Mouse (Mus musculus): ENCODE measurements around the gene Dstn.

Dstn gene

DNA sequence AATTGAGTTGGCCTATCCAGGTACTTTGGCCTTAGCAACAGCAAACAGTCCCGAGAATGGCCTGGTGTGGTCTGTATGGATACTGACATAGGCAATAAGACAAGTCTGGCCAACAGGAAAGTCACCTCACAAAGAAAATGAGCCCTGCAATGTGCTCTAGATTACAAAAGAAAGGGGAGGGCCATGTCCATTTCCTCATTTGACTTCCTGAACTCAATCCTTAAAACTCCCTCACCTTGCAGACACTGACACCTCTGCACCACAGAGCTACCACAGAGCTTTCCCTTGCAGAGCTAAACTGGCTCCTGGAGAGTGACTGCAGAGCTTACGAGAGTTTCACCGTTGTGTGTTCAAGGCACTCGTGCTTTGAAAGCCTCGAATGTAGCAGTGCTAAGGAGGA, 47.1 kb downstream of the Dstn start:
- DNase-seq, result no peak

DNA sequence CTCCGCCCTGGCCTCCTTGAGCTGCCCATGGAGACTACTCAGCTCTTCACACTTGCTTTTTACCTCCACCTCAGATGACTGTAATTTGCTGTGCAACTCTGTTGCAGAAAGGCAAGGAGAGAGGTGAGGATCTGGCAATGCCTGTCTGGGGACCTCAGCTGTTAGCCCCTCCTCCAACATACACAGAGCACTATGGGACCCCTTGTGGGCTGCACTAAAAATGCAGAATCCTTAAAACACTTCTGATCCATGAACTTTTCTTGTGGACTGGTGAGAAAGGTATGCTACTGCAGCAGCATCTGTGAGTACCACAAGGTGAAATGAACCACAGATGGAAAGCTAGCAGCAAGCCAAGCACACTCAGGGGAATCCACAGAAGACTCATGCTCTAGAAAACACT, 48.2 kb downstream of the Dstn start:
- no peak for DNase-seq

DNA sequence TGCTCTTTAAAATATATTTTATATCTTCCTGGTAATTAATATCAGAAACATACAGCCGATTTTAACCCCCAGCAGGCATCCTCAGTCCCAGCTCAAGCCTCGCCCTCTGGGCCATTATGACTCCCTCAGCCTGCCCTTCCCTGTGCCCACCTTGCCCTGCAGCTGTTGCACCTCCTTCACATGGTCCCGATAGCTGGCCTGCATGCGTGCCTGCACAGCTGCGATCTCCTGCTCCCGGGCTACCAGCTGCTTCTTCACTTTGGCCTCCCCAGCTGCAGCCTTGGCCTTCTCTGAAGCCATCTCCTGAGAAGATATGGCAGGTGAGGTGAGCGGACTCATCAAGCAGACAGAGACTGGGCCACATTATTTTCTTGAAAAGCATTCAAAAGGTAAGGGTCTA, 54.1 kb downstream of the Dstn start:
- DNase-seq, result no peak

DNA sequence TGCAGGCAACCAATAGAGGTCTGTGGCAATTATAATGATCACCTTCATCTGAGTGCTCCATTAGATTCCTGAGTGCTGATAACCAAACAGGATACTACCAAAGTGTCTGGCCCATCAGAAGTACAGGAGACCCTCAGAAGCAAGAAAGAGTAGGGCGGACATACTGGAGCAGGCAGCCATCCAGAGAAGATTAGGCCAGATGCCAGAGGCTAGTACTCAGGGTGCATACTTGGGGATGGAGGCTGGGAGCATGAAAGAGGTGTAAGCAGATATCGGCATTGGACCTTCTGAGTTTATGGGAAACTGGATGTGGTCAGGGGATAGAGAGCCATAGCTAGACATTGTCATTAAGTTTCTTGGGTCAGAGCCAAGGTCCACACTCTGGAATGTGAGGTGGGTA, 55.7 kb downstream of the Dstn start:
- DNase-seq, result no peak

DNA sequence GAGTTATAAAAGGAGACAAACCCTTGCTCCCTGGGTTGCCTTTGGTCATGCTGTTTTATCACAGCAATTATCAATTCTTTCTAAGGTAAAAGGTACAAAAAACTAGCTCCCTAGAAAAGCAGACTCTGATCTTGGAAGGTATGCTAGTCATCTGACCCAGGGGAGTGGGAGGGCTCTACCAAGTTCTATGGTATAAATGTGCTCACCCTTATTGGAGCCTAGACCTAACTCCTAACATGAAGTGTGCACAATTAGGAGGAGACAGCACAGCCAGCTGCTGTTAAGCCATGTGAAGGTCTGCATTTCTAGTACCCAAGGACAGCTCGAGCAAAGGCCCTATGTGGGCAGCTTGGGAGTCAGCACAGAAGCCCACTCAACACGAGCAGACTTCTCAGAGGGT, 56.8 kb downstream of the Dstn start:
- no peak for DNase-seq

DNA sequence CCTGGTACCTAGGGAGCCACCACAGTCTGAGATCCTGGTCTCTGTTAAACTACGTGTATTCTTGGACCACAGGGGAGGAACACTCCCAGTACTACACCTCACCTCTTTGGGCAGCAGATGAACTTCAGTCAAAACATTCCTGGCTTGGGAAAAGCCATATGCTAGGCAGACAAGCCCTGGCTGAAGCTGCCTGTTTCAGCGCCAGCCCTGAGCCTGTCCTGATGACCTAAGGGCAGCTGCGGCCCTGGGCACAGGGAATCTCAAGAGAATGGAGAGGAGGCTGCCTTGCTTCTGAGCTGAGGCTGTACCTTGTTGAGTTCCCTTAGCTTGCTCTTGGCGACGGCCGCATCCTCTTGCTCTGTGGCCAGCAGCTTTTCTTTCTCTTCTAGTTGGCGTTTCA, 58.0 kb downstream of the Dstn start:
- DNase-seq, result no peak

DNA sequence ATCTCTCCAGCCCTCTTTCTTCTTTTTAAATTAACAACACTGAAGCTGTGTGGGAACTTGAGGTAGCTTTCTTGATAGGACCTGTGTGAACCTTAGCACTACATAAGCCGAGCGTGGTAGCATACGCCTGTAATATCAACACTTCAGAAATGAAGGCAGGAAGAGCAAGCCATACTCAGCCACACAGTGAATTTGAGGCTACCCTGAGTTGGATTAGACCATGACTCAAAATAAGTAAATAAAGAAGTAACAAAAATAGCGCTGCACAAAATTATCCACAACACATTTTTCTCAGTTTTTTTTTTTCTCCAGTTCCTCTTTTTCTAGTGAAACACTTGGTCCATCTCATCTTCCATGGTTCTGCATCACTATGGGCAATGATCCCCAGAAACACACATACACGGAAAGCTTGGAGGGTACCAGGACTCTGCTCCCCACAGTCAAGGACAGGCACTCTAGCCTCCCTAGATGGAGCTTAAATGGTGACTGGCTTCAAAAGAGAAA, 60.1 kb downstream of the Dstn start:
- no peak for DNase-seq

DNA sequence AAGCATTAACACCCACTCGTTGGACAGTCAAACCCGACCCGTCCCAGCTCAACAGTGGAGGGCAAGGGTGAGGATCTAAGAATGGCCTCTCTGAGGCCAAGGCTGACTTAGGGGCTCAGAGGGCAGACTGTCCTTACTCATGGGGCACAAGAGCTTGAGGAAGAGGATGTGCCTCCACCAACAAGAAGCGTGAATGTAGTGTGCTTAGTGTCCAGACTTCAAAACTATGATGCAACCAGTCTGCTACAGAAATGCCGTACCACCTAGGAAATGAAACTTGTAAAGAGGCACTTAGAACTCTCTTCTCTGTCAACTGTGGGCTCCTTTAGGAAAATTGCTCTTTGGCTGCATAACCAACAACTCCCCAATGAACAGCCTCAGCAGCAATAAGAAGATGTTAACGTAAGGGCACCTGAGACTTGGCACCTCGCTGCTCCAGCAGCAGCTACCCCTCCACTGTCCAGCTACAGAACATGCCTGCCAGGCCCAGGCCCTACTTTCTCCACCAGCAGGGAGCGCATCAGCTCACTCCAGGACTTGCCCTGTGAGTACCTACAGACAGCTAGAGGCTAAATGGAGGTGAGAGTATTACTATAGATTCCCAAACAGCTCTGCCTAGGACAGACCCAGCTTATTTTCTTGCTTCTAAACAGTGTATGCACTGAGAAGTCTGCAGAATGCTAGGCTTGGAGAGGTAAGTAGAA, 63.5 kb downstream of the Dstn start:
- DNase-seq, result peak in 1 of 2 experiments; percentile 57

DNA sequence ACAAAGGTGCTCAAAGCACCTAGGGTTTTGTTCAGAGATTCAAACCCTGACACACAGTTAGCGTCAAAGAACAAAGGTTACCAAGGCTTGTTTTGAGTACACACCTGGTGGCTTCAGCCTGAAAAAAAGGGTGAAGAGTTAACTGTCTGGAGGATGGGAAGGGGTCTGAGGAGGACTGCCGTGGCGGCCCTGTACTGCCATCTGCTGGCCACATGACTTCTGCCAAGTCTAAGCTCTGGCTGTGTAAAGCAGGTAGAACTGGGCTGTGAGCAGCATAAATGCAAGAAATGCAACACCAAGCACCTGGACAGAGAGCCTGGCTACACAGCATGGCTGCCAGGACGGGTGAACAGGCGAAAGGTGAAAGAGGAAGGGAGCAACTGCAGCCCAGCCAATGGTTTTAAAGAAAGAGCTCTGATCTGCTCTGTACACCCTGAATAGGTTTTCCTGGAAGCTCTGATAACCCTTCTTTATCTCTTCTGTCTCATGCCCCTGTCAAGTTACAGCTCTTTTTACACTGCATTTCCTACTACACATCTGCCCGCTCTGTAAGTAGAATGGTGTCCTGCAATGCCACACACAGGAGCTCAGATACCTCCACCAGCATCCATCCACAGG, 65.8 kb downstream of the Dstn start:
- peak; percentile 68 to 88 for DNase-seq

DNA sequence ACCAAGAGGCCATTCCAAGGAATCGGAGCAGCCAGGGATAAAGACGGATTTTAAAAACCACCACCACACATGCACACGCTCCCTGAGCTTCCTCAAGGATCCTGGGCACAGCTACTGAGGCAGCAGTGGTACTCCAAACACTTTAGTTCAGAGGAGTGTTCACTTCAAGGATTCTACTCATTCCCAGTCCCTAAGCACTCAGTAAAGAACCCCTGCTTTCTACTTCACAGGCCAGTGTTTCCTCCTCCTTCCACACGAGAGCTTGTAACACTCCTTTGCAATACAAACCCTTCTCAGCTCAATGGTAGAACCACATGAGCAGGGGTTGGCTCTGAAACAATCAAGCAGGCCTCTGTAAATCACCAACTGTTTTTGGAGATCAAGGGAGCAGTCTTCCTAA, 67.0 kb downstream of the Dstn start:
- no peak for DNase-seq

DNA sequence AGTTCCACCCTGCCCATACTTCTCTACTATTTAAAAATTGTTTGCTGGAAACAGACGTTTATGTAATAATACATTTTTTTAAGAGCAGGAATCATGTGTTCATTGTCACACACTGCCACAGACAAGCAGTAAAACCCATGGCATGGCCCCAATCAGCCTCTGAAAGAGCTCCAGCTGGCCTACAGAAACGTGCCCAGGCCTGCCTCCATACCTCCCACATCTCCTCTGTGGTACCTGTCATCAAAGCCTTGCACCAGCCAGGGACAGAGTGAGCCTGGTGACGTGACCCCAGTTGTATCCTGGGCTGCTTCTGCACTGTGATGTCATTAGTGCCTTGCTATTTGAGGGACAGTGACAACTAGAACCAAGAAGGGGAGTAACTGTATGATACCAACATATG, 67.8 kb downstream of the Dstn start:
- no peak for DNase-seq

DNA sequence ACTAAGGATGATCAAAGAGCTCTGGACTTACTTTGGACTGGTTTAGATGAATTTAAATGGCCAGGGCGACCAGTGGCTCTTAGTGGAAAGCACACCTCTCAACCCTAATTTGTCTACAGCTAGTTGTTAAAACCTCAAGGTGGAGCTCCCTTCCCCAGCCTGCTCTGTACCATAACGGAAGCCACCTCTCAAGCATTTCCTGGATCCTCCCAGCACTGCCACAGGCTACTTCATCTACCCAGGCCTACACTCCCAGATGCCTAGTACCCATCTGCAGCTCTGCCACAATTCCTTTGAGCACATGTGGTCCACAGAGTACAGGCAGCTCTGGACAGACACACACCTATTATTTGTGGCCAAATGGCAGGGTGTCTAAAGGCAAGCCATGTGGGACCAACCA, 68.4 kb downstream of the Dstn start:
- no peak for DNase-seq

DNA sequence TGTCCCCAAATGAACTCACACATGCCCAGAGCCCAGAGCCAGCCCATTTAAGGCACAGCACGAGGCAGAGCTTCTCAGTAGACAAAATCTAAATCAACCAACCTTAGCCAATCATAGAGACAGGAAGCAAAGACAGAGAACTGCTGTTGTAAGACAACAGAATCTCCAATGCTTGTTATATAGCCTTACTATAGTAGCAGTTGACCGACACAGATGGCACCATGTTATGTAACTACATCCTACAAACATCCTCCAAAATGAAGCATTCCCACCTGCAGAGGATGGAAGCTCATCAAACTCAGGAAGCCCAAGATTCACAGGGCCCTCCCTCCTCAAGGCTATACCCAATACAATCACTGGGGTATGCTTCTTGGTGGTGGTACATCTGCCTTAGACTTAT, 72.4 kb downstream of the Dstn start:
- no peak for DNase-seq

DNA sequence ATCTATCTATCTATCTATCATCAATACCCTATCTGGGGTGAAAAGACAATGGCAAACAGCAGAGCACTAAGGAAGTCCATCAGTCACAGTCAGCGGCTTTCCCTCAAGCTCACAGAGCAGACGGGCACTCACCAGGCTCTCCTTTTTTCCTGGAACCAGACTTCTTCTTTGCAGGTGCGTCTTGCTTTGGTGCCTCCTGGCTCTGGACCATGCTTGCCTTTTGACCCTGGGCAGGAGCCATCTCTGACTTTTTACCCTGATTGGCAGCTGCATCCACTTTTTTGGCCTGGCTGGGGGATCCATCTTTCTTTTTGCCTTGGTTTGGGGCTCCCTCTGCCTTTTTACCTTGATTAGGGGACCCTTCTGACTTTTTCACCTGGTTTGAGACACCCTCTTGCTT, 72.9 kb downstream of the Dstn start:
- peak; percentile 59 to 68 for DNase-seq

DNA sequence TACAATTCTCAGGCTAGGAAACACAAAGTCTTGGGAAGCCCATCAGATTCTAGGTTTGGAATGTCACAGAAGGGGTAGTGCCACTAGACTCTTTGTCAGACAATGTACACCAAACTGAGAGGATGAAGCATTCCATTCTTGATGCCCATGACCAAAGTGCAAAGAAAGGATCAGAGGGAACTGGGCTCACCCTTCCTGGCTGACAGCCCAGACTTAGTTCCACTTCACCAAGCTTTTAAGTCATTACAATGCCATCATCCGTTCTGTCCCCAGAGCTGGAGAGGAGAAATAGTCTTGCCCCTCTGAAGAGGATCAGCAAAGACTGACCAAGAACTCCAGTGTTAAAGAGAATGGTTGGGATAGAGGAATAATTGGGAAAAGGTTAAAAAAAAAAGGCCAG, 75.9 kb downstream of the Dstn start:
- peak; percentile 84 to 89 for DNase-seq

DNA sequence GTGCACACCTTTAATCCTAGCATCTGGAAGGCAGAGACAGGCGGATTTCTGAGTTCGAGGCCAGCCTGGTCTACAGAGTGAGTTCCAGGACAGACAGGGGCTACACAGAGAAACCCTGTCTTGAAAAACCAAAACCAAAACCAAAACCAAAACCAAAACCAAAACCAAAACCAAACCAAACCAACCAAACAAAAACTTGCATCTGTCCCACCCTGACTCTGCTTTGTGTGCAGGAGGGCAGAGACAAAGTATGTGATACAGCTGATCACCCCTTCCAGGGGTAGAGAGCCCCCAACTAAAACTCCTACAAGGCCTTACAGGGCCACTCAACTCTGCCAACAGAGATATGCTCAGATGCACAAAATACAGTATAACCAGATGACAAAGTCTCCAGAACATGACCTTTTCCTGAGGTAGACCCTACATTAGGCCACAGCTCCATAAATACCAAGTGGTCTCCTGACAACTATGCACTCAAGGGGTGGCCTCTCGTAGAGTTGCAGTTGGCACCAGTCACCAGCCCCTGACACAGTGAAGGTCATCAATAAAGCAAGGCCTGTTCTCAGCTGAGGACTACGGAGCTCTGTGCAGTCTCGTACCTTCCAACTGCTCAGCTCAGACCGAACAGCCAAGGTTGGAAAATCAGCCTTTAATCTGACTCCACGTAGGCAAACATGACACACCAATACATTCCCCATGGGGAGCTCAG, 77.0 kb downstream of the Dstn start:
- no peak for DNase-seq
